ENCODE assay signal across 24 mouse cellular contexts in the genomic region with DNA sequence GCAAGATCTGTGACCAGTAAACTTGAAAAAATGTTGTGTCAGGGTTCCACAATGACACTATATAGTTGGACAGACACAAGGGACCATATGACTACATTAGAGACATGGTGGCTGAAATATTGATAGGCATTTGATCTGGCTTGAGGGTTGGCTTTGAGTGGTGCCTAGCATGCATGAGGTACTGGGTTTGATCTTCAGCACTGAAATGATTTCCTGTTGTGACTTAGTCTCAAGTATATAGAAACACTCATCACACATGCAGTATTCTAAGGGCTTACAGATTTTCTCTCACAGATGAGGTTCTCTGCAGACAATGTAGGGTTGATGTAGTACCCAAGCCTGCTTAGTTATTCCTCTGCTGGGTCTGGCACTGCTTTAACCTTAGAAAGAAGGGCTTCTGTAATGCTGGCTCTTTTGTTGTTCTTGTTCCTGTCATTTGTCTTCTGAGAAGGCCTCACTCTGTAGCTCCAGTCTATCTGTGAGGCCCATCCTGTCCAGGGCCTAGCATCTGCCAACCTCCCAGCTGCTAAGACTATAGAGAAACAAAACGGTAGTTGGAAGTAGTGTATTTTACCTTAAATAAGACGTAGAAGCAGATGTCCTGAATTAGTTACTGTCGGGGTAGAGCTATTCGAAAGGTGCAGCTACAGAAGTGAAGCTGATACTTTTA.
"Had no signal": no experiment of that assay in that cellular context is flagged by ENCODE, and none has a peak within 500 bp of the region (broad histone marks: within the 10 kb centered on the region; RNA-seq: fewer than 3 reads in every experiment).

No protein-coding gene starts in this region.

- H3K36me3 ChIP-seq: heart, embryonic 15.5 days; hindbrain, embryonic 13.5 days; hindbrain, embryonic 15.5 days; intestine, embryonic 15.5 days had no signal

- ATAC-seq: hindbrain, postnatal 0 days; intestine, embryonic 15.5 days; intestine, postnatal 0 days; liver, embryonic 12.5 days had no signal

- DNase-seq: gastrocnemius, postnatal 14 days; gastrocnemius, postnatal 36 days; heart, adult 18-20 months; heart, postnatal 14 days; heart, postnatal 36 days; kidney, adult 18-20 months; kidney, adult 8-10 months; kidney, postnatal 10 days; kidney, postnatal 25 days; kidney, postnatal 4 days; left cerebral cortex, postnatal 4 days had no signal

- H3K27me3 ChIP-seq: heart, embryonic 13.5 days; heart, embryonic 15.5 days; hindbrain, embryonic 13.5 days; hindbrain, embryonic 15.5 days; intestine, embryonic 15.5 days; limb, embryonic 13.5 days; limb, embryonic 15.5 days; liver, embryonic 12.5 days had no signal

- H3K4me1 ChIP-seq: intestine, embryonic 15.5 days; limb, embryonic 15.5 days had no signal

- H3K4me3 ChIP-seq: heart, embryonic 13.5 days; heart, embryonic 15.5 days; hindbrain, embryonic 13.5 days; hindbrain, embryonic 15.5 days; intestine, embryonic 15.5 days; layer of hippocampus, adult 2 months; left cerebral cortex, adult 2 months; limb, embryonic 13.5 days; limb, embryonic 15.5 days; liver, embryonic 12.5 days had no signal

- H3K27ac ChIP-seq: heart, embryonic 13.5 days; heart, embryonic 15.5 days; hindbrain, embryonic 13.5 days; hindbrain, embryonic 15.5 days; hindbrain, postnatal 0 days; intestine, embryonic 15.5 days; layer of hippocampus, adult 2 months; left cerebral cortex, adult 2 months; limb, embryonic 13.5 days; limb, embryonic 15.5 days; liver, embryonic 12.5 days; liver, embryonic 14.5 days had no signal

- H3K9ac ChIP-seq: heart, embryonic 13.5 days; heart, embryonic 15.5 days; hindbrain, embryonic 13.5 days; hindbrain, embryonic 15.5 days; intestine, embryonic 15.5 days; limb, embryonic 13.5 days; limb, embryonic 15.5 days; liver, embryonic 12.5 days; liver, embryonic 14.5 days had no signal
